Mouse (Mus musculus) heart, embryonic 14.5 days (tissue): ENCODE measurements around the gene Dnmt3l. TPM values are rescaled to one million over a fixed set of nuclear protein-coding genes. Genes with fewer than 3 reads are reported as not detected.

Experiments
- ATAC-seq: fragments of 200-750 bp; cut with Nextera tagmentation; 2 replicates; pipeline ENCODE4 v1.8.0; 2017; ENCODE audit warnings: low read depth, moderate TSS enrichment; ENCODE audit not compliant: insufficient number of reproducible peaks, insufficient read depth, low FRiP score
- H3K27ac ChIP-seq, 2 experiments: fragments of 200-500 bp in 1 of 2; fragments of 300-500 bp in 1 of 2; sonication (generic) in 1 of 2; replicated peaks in 1 of 2; 2 replicates each; pipeline ENCODE4 v1.5.1; 2012 to 2014; ENCODE audit warnings: low read depth in 2 of 2, low read length in 2 of 2, control low read depth in 1 of 2, mild to moderate bottlenecking in 1 of 2, mixed read lengths in 1 of 2; ENCODE audit not compliant: control insufficient read depth in 1 of 2, insufficient read depth in 1 of 2
- H3K27me3 ChIP-seq: fragments of 300-500 bp; sonication (generic); 2 replicates; pipeline ENCODE4 v1.6.1; 2014; ENCODE audit warnings: mild to moderate bottlenecking, low read length, control low read depth; ENCODE audit not compliant: control insufficient read depth, insufficient read depth
- H3K36me3 ChIP-seq: fragments of 300-500 bp; sonication (generic); 2 replicates; pipeline ENCODE4 v1.6.1; 2014; ENCODE audit warnings: mild to moderate bottlenecking, control low read depth, low read length, mixed read lengths; ENCODE audit not compliant: control insufficient read depth, insufficient read depth
- H3K4me1 ChIP-seq, 2 experiments: fragments of 200-500 bp in 1 of 2; fragments of 300-500 bp in 1 of 2; sonication (generic) in 1 of 2; 2 replicates each; pipeline ENCODE4 v1.6.1; 2012 to 2014; ENCODE audit warnings: low read length in 2 of 2, control low read depth in 1 of 2, mixed read lengths in 1 of 2; ENCODE audit not compliant: control insufficient read depth in 2 of 2, insufficient read depth in 2 of 2
- H3K4me2 ChIP-seq: fragments of 300-500 bp; sonication (generic); 2 replicates; pipeline ENCODE4 v1.6.1; 2014; ENCODE audit warnings: mild to moderate bottlenecking, low read length
- H3K4me3 ChIP-seq, 2 experiments: fragments of 200-500 bp in 1 of 2; fragments of 300-500 bp in 1 of 2; sonication (generic) in 1 of 2; 2 replicates each; pipeline ENCODE4 v1.5.1; 2012 to 2014; ENCODE audit warnings: low read length in 2 of 2, mild to moderate bottlenecking in 2 of 2, control low read depth in 1 of 2, low read depth in 1 of 2, moderate library complexity in 1 of 2; ENCODE audit not compliant: control insufficient read depth in 1 of 2, insufficient read depth in 1 of 2
- H3K9ac ChIP-seq: fragments of 300-500 bp; sonication (generic); 2 replicates; pipeline ENCODE4 v1.6.1; 2014; ENCODE audit warnings: mild to moderate bottlenecking, low read length
- H3K9me3 ChIP-seq: fragments of 300-500 bp; sonication (generic); 2 replicates; pipeline ENCODE4 v1.6.1; 2016; ENCODE audit warnings: low read length, control low read depth; ENCODE audit not compliant: control insufficient read depth
- WGBS: fragments of 180-500 bp; shearing (Covaris S2); extraction: QIAGEN DNeasy Blood & Tissue Kit; methylation state at CpG from one replicate; pipeline ENCODE4 v1.1.7; 2014; 5-methylcytosine and 5-hydroxymethylcytosine counted together
- polyA plus RNA-seq: library from polyadenylated mRNA; unstranded; fragments of >200 nt; fragmentation: Nextera tagmentation; extraction: Ambion mirVana; gene quantifications from 2 replicates; pipeline ENCODE4 v1.2.1, GENCODE M21; 2014

The Dnmt3l gene
- polyA plus RNA-seq, 1 experiment from 2014 or later = not detected

- Histone ChIP-seq H3K4me2 (no peak overlapping the region), H3K9me3 (no peaks in the 10 kb centered on the region), H3K4me3 (no peak overlapping the region), H3K27me3 (no peaks in the 10 kb centered on the region), H3K4me1 (no peaks in the 10 kb centered on the region), H3K9ac (no peak overlapping the region), H3K36me3 (no peaks in the 10 kb centered on the region), H3K27ac (no peak overlapping the region)
- no peak for ATAC-seq
- WGBS = 65% methylated on average over 2 of the region's 2 CpGs
Observed at GRCm38 (mm10) chr10:78031987-78032386, 9.8 kb upstream of the Dnmt3l start.

DNA sequence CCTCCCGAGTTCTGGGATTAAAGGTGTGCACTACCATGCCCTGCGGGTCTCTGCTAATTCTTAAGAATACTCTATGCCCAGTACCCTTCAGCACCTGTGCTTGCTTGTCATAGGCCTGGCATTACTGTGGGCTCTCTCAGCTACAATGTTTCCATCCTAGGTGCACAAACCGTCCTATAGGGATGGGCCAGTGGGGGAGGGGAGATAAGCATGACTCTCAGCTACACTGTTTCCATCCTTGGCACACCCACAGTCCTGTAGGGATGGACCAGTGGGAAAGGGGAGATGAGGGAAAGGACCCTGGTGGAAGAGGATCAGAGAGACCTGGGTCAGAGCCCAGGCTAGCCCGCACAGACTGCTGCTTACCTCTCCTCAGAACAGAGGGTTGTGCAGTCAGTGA, 4.6 kb upstream of the Dnmt3l start:
- H3K4me2 ChIP-seq = no peak overlapping the region
- no peaks in the 10 kb centered on the region for H3K4me1 ChIP-seq
- no peaks in the 10 kb centered on the region; the same call in none of the 2 replicates for H3K27me3 ChIP-seq
- H3K4me3 ChIP-seq = no peak overlapping the region
- ATAC-seq = no peak
- WGBS = 83% methylated on average over 4 of the region's 4 CpGs
- no peak overlapping the region for H3K9ac ChIP-seq
- H3K36me3 ChIP-seq = no peaks in the 10 kb centered on the region
- H3K9me3 ChIP-seq = no peaks in the 10 kb centered on the region
- no peak overlapping the region for H3K27ac ChIP-seq

- H3K4me3 ChIP-seq = no peak overlapping the region
- no peak overlapping the region for H3K4me2 ChIP-seq
- ATAC-seq = no peak
- H3K36me3 ChIP-seq = no peaks in the 10 kb centered on the region
- no peak overlapping the region for H3K27ac ChIP-seq
- no peaks in the 10 kb centered on the region for H3K9me3 ChIP-seq
- no peak overlapping the region for H3K9ac ChIP-seq
- peaks cover 5% of the 10 kb centered on the region for H3K27me3 ChIP-seq
- H3K4me1 ChIP-seq = peaks cover 2 to 3% of the 10 kb centered on the region in 2 experiments; a peak in 2 of 4 replicates
- 67% methylated on average over 7 of the region's 7 CpGs for WGBS
Observed at GRCm38 (mm10) chr10:78042096-78042495, 349 bp downstream of the Dnmt3l start.

DNA sequence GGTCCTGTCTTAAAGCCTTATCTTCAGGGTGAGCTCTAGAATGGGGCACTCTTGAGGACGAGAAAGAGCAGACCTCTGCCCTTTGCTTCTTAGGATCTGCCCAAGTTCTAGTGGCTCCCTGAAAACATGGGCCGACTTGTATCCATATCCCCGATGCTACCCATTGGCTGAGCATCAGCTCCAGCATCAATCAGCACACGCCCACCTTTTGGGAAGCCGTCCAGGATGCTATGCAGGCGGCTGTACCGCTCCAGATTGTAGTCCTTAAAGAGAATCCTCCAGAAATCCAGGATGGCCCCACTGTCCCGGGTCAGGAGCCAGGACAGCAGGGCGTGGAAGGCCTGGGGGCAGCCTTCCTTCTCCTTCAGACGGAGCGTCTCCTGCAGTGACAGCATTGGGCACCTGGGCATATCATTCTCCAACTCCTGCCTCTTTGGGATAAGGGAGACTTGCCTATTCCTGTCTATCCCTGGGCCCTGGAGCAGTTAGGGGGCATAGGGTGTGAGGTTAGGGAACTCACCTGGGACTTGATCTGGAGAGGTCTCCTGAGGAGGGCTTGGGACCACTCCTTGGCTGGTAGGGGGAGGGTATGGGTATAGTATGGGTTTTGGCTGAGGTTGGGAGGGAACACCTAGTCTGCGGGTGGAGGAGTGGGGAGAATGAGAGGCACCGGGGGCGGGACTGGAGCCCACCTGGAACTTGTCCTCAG, 1.1 kb downstream of the Dnmt3l start:
- Histone ChIP-seq H3K27me3 (peaks cover 5% of the 10 kb centered on the region), H3K27ac (no peak overlapping the region), H3K9ac (peak overlapping the region; percentile 25; the same call in 1 of the 2 replicates), H3K4me3 (peak overlapping the region; percentile 6 to 15; a peak in 2 of 4 replicates), H3K36me3 (no peaks in the 10 kb centered on the region), H3K4me1 (peaks cover 2 to 3% of the 10 kb centered on the region in 2 experiments; a peak in 2 of 4 replicates), H3K4me2 (peak overlapping the region; percentile 56), H3K9me3 (no peaks in the 10 kb centered on the region)
- ATAC-seq = 0 out of 2 replicates have a peak, but pooled peaks have one; percentile 23
- 62% methylated on average over 14 of the region's 14 CpGs for WGBS

GRCm38 (mm10) chr10:78043406-78043836, 1.7 kb downstream of the Dnmt3l start, which contains the start of gene Aire:
Gene Aire, minus strand, starts transcription at chr10:78043610.
- Histone ChIP-seq H3K27me3 (peaks cover 5% of the 10 kb centered on the region), H3K9ac (peak within 1 kb of the TSS; percentile 25; the same call in 1 of the 2 replicates), H3K27ac (no peak within 1 kb of the TSS), H3K4me3 (peak within 1 kb of the TSS; percentile 6 to 15; a peak in 3 of 4 replicates), H3K4me2 (peak within 1 kb of the TSS; percentile 56), H3K4me1 (peaks cover 2 to 3% of the 10 kb centered on the region in 2 experiments; a peak in 2 of 4 replicates), H3K36me3 (no peaks in the 10 kb centered on the region), H3K9me3 (no peaks in the 10 kb centered on the region)
- WGBS = 2% methylated on average over 27 of the region's 27 CpGs
- no peak for ATAC-seq

DNA sequence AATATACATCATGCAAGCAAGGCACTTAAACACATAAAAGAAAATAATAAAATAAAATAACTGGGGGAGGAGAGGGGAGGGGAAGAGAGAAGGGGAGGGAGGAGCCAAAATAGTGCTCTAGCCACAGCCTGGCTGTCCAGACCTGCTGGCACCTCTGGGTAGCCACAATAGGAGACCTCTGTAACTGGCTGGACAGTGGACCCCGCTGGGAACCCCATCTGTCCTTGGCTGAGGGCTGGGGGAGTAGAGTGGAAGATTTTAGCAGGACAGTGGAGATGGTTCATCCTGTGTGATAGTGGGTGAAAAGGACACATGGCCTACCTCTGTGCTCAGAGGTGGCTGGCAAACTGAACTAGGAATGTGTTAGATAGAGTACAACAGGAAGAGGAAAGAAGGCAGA, 2.8 kb downstream of the Dnmt3l start:
- peaks cover 5% of the 10 kb centered on the region for H3K27me3 ChIP-seq
- no peak overlapping the region for H3K4me2 ChIP-seq
- peaks cover 2 to 3% of the 10 kb centered on the region in 2 experiments; a peak in 2 of 4 replicates for H3K4me1 ChIP-seq
- H3K27ac ChIP-seq = no peak overlapping the region
- H3K9ac ChIP-seq = no peak overlapping the region
- no peak for ATAC-seq
- H3K36me3 ChIP-seq = no peaks in the 10 kb centered on the region
- no peak overlapping the region for H3K4me3 ChIP-seq
- H3K9me3 ChIP-seq = no peaks in the 10 kb centered on the region
- WGBS = 72% methylated on average over 1 of the region's 1 CpGs

- peaks cover 2 to 3% of the 10 kb centered on the region in 2 experiments; a peak in 2 of 4 replicates for H3K4me1 ChIP-seq
- H3K9ac ChIP-seq = no peak overlapping the region
- H3K4me2 ChIP-seq = no peak overlapping the region
- no peak overlapping the region for H3K27ac ChIP-seq
- H3K4me3 ChIP-seq = no peak overlapping the region
- no peaks in the 10 kb centered on the region for H3K9me3 ChIP-seq
- ATAC-seq = no peak
- no peaks in the 10 kb centered on the region for H3K36me3 ChIP-seq
- 79% methylated on average over 4 of the region's 4 CpGs for WGBS
- H3K27me3 ChIP-seq = peaks cover 5% of the 10 kb centered on the region
Observed at GRCm38 (mm10) chr10:78046388-78046787, 4.6 kb downstream of the Dnmt3l start.
